ENCODE assay signal across 18 mouse cellular contexts in the genomic region with DNA sequence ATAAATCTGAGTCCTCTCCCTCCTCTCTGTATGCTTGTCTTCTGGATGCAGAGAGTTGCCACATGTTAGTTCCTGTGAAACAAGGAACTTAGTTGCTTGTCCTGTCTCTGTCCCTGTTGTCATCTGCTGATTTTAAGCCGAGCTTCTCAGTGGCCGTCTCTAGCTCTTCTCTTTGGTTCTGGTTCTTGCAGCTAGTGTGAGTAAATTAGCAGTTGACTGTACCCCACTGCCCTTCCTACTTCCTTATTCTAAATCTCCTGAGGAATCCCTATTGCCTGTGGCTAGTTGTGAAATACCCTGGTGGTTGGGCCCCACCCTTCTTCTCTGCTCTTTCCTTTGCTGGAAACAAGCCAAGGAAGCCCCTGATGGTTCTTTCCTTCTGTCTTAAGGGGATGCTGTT. TPM values are rescaled to one million over a fixed set of nuclear protein-coding genes. Genes with fewer than 3 reads are reported as not detected.
DNase-seq lines count a peak whose midpoint lies in the region; ATAC-seq and TF ChIP-seq lines count a peak whose summit lies in the region.
"Had no signal": no experiment of that assay in that cellular context is flagged by ENCODE, and none has a peak within 500 bp of the region (broad histone marks: within the 10 kb centered on the region; RNA-seq: fewer than 3 reads in every experiment).

No protein-coding gene starts in this region.

- H3K9ac ChIP-seq in embryonic facial prominence, embryonic 14.5 days (ENCODE audit: low read depth, low read length), result no peak overlapping the region
- H3K9ac ChIP-seq in lung, postnatal 0 days (replicated peaks; ENCODE audit: low read depth), result no peak overlapping the region
- no peak overlapping the region for H3K9ac ChIP-seq in liver, postnatal 0 days (replicated peaks)
- H3K9ac ChIP-seq: forebrain, embryonic 13.5 days; liver, embryonic 13.5 days; neural tube, embryonic 13.5 days had no signal

- ATAC-seq in embryonic facial prominence, embryonic 14.5 days (ENCODE audit: low read depth), result no peak
- ATAC-seq in lung, postnatal 0 days, result no peak
- no peak; the same call in 1 of the 2 replicates for ATAC-seq in liver, postnatal 0 days
- ATAC-seq in frontal cortex, adult (ENCODE audit: low TSS enrichment), result no peak
- ATAC-seq: activated CD4-positive, CD25-positive, alpha-beta regulatory T cell, adult 4 months; forebrain, embryonic 13.5 days had no signal

- peaks cover 9% of the 10 kb centered on the region for H3K4me1 ChIP-seq in embryonic facial prominence, embryonic 14.5 days (ENCODE audit: control insufficient read depth, insufficient read depth, low read length)
- peaks cover 16% of the 10 kb centered on the region for H3K4me1 ChIP-seq in embryonic facial prominence, embryonic 10.5 days
- no peaks in the 10 kb centered on the region for H3K4me1 ChIP-seq in lung, postnatal 0 days (ENCODE audit: insufficient read depth, low read depth, low read length)
- H3K4me1 ChIP-seq in liver, postnatal 0 days (ENCODE audit: insufficient read depth), result peaks cover 6% of the 10 kb centered on the region; the same call in 1 of the 2 replicates

- no peak overlapping the region for H3K4me3 ChIP-seq in embryonic facial prominence, embryonic 14.5 days (ENCODE audit: low read depth, low read length)
- no peak overlapping the region for H3K4me3 ChIP-seq in embryonic facial prominence, embryonic 10.5 days
- H3K4me3 ChIP-seq in lung, postnatal 0 days (ENCODE audit: low read depth, low read length), result no peak overlapping the region
- H3K4me3 ChIP-seq in liver, postnatal 0 days (ENCODE audit: low read depth, low read length), result no peak overlapping the region
- H3K4me3 ChIP-seq: forebrain, embryonic 13.5 days; liver, embryonic 13.5 days; neural tube, embryonic 13.5 days had no signal

- WGBS in embryonic facial prominence, embryonic 14.5 days, result 81% methylated on average over 2 of the region's 2 CpGs
- WGBS in embryonic facial prominence, embryonic 10.5 days, result 95% methylated on average over 2 of the region's 2 CpGs
- 85% methylated on average over 2 of the region's 2 CpGs for WGBS in lung, postnatal 0 days
- 67% methylated on average over 2 of the region's 2 CpGs for WGBS in liver, postnatal 0 days (ENCODE audit: insufficient replicate concordance)

- DNase-seq in embryonic facial prominence, embryonic 14.5 days (ENCODE audit: low spot score), result peak; percentile 6
- DNase-seq in embryonic facial prominence, embryonic 10.5 days (ENCODE audit: low spot score), result no peak
- peak; percentile 28 for DNase-seq in lung, postnatal 0 days (ENCODE audit: low spot score)
- no peak for DNase-seq in lung, postnatal 14 days
- DNase-seq in liver, postnatal 0 days, result no peak
- peak; percentile 10 for DNase-seq in splenic B cell, adult 2 months (ENCODE audit: low read depth, low spot score)
- no peak for DNase-seq in cerebellum, postnatal 25 days
- DNase-seq: adrenal gland, postnatal 14 days; cerebellum, adult 8-10 months; gastrocnemius, postnatal 36 days; kidney, adult 9 months; kidney, postnatal 4 days; liver, embryonic 13.5 days; thymus, postnatal 36 days had no signal

- no peak overlapping the region for H3K27ac ChIP-seq in embryonic facial prominence, embryonic 14.5 days (replicated peaks; ENCODE audit: low read depth, low read length)
- H3K27ac ChIP-seq in embryonic facial prominence, embryonic 10.5 days (replicated peaks), result no peak overlapping the region
- no peak overlapping the region for H3K27ac ChIP-seq in lung, postnatal 0 days (ENCODE audit: low read length)
- peak overlapping the region; percentile 30; the same call in 1 of the 2 replicates for H3K27ac ChIP-seq in liver, postnatal 0 days (ENCODE audit: low read depth)
- H3K27ac ChIP-seq: forebrain, embryonic 13.5 days; liver, embryonic 13.5 days; neural tube, embryonic 13.5 days had no signal

- no peak for TF ChIP-seq CTCF in lung, postnatal 0 days (IDR thresholded peaks at IDR 0.05)
- no peak for TF ChIP-seq CTCF in liver, postnatal 0 days (IDR thresholded peaks at IDR 0.05; ENCODE audit: low read depth)

- H3K9me3 ChIP-seq in embryonic facial prominence, embryonic 14.5 days (ENCODE audit: control insufficient read depth, low read length), result no peaks in the 10 kb centered on the region
- no peaks in the 10 kb centered on the region for H3K9me3 ChIP-seq in embryonic facial prominence, embryonic 10.5 days
- no peaks in the 10 kb centered on the region for H3K9me3 ChIP-seq in lung, postnatal 0 days (ENCODE audit: low read length)
- no peaks in the 10 kb centered on the region for H3K9me3 ChIP-seq in liver, postnatal 0 days (ENCODE audit: low read length)
- H3K9me3 ChIP-seq: forebrain, embryonic 13.5 days; liver, embryonic 13.5 days; neural tube, embryonic 13.5 days had no signal

- no peaks in the 10 kb centered on the region for H3K27me3 ChIP-seq in embryonic facial prominence, embryonic 14.5 days (replicated peaks; ENCODE audit: control insufficient read depth, insufficient read depth, low read length)
- H3K27me3 ChIP-seq in embryonic facial prominence, embryonic 10.5 days (replicated peaks; ENCODE audit: low read depth, poor library complexity, severe bottlenecking), result no peaks in the 10 kb centered on the region
- H3K27me3 ChIP-seq in lung, postnatal 0 days (replicated peaks; ENCODE audit: insufficient read depth, low read length), result no peaks in the 10 kb centered on the region
- no peaks in the 10 kb centered on the region for H3K27me3 ChIP-seq in liver, postnatal 0 days (ENCODE audit: insufficient read depth, low read length)
- no peaks in the 10 kb centered on the region; the same call in 1 of the 2 replicates for H3K27me3 ChIP-seq in splenic B cell, adult 2 months (ENCODE audit: control insufficient read depth, insufficient read depth, low read length, poor library complexity, severe bottlenecking)
- H3K27me3 ChIP-seq: forebrain, embryonic 13.5 days; liver, embryonic 13.5 days; neural tube, embryonic 13.5 days had no signal

- peaks cover 49% of the 10 kb centered on the region for H3K36me3 ChIP-seq in embryonic facial prominence, embryonic 14.5 days (ENCODE audit: control insufficient read depth, insufficient read depth, low read length)
- H3K36me3 ChIP-seq in embryonic facial prominence, embryonic 10.5 days (replicated peaks), result peaks cover 54% of the 10 kb centered on the region
- peaks cover 17% of the 10 kb centered on the region for H3K36me3 ChIP-seq in lung, postnatal 0 days (ENCODE audit: insufficient read depth, low read length)
- H3K36me3 ChIP-seq in liver, postnatal 0 days (replicated peaks; ENCODE audit: insufficient read depth, low read length), result peaks cover 38% of the 10 kb centered on the region
- H3K36me3 ChIP-seq in splenic B cell, adult 2 months (ENCODE audit: control insufficient read depth, insufficient read depth, low read length, poor library complexity, severe bottlenecking), result peaks cover 6% of the 10 kb centered on the region; the same call in 1 of the 2 replicates

- H3K4me2 ChIP-seq in embryonic facial prominence, embryonic 14.5 days (ENCODE audit: low read depth, low read length), result no peak overlapping the region
- no peak overlapping the region for H3K4me2 ChIP-seq in lung, postnatal 0 days (replicated peaks; ENCODE audit: low read depth, low read length)
- no peak overlapping the region for H3K4me2 ChIP-seq in liver, postnatal 0 days (ENCODE audit: low read depth, low read length)
- H3K4me2 ChIP-seq: forebrain, embryonic 13.5 days; liver, embryonic 13.5 days; neural tube, embryonic 13.5 days had no signal

- TF ChIP-seq EP300 in lung, postnatal 0 days (IDR thresholded peaks at IDR 0.05), result no peak
- TF ChIP-seq EP300 in liver, postnatal 0 days (IDR thresholded peaks at IDR 0.05; ENCODE audit: low read depth), result no peak

RNA-seq across cellular contexts. Expression of gene Ciao2a, which starts 5.1 kb away (rescaled TPM):
- polyA plus RNA-seq in embryonic facial prominence, embryonic 14.5 days (2014; fragmentation: Nextera tagmentation; extraction: Ambion mirVana), result 112 and 119 TPM in 2 replicates
- polyA plus RNA-seq in embryonic facial prominence, embryonic 10.5 days (2016; fragmentation: Nextera tagmentation; extraction: Ambion mirVana), result 159 and 162 TPM in 2 replicates
- polyA plus RNA-seq in lung, postnatal 0 days (2015; fragmentation: Nextera tagmentation; extraction: Ambion mirVana), result 110 and 111 TPM in 2 replicates
- 122 and 133 TPM in 2 replicates for polyA plus RNA-seq in liver, postnatal 0 days (2015; fragmentation: Nextera tagmentation; extraction: Ambion mirVana)

RNA-seq across cellular contexts. Expression of gene Snx1, which starts 5.1 kb away (rescaled TPM):
- 139 and 143 TPM in 2 replicates for polyA plus RNA-seq in embryonic facial prominence, embryonic 14.5 days (2014; fragmentation: Nextera tagmentation; extraction: Ambion mirVana)
- 124 and 129 TPM in 2 replicates for polyA plus RNA-seq in embryonic facial prominence, embryonic 10.5 days (2016; fragmentation: Nextera tagmentation; extraction: Ambion mirVana)
- 108 and 112 TPM in 2 replicates for polyA plus RNA-seq in lung, postnatal 0 days (2015; fragmentation: Nextera tagmentation; extraction: Ambion mirVana)
- polyA plus RNA-seq in liver, postnatal 0 days (2015; fragmentation: Nextera tagmentation; extraction: Ambion mirVana), result 30.4 and 34.5 TPM in 2 replicates

RNA-seq across cellular contexts. Expression of gene Dapk2, which starts 26.6 kb away (rescaled TPM):
- 10.6 and 14.3 TPM in 2 replicates for polyA plus RNA-seq in embryonic facial prominence, embryonic 14.5 days (2014; fragmentation: Nextera tagmentation; extraction: Ambion mirVana)
- 5.3 and 5.8 TPM in 2 replicates for polyA plus RNA-seq in embryonic facial prominence, embryonic 10.5 days (2016; fragmentation: Nextera tagmentation; extraction: Ambion mirVana)
- polyA plus RNA-seq in lung, postnatal 0 days (2015; fragmentation: Nextera tagmentation; extraction: Ambion mirVana), result 60.9 and 66.6 TPM in 2 replicates
- polyA plus RNA-seq in liver, postnatal 0 days (2015; fragmentation: Nextera tagmentation; extraction: Ambion mirVana), result 21.6 and 23.4 TPM in 2 replicates

Comparison
In these comparisons a context has a peak if more than half of its experiments do, and no peak if none do; other contexts are left out.
1. DNase-seq: peak in embryonic facial prominence, embryonic 14.5 days (single experiment), lung, postnatal 0 days (single experiment) and splenic B cell, adult 2 months (single experiment); none in embryonic facial prominence, embryonic 10.5 days (single experiment), lung, postnatal 14 days (single experiment), liver, postnatal 0 days (single experiment) and cerebellum, postnatal 25 days (0 of 2).